Mouse (Mus musculus) midbrain, embryonic 16.5 days (tissue): ENCODE measurements around the gene Olfr380. TPM values are rescaled to one million over a fixed set of nuclear protein-coding genes. Genes with fewer than 3 reads are reported as not detected.

Source experiments
- ATAC-seq: fragments of 200-750 bp; cut with Nextera tagmentation; 2 replicates; pipeline ENCODE4 v1.8.0; 2017; ENCODE audit warnings: moderate TSS enrichment
- H3K27ac ChIP-seq: fragments of 300-500 bp; sonication (generic); 2 replicates; pipeline ENCODE4 v1.5.1; 2014; ENCODE audit warnings: mild to moderate bottlenecking, low read length, mixed read lengths
- H3K27me3 ChIP-seq: fragments of 300-500 bp; sonication (generic); 2 replicates; pipeline ENCODE4 v1.6.1; 2014; ENCODE audit warnings: low read depth, low read length, mixed read lengths; ENCODE audit not compliant: control insufficient read depth, insufficient read depth
- H3K36me3 ChIP-seq: fragments of 300-500 bp; sonication (generic); 2 replicates; pipeline ENCODE4 v1.6.1; 2014; ENCODE audit warnings: mild to moderate bottlenecking, low read length, moderate library complexity, mixed read lengths; ENCODE audit not compliant: control insufficient read depth, insufficient read depth
- H3K4me1 ChIP-seq: fragments of 300-500 bp; sonication (generic); 2 replicates; pipeline ENCODE4 v1.6.1; 2014; ENCODE audit warnings: mild to moderate bottlenecking, low read length, mixed read lengths; ENCODE audit not compliant: control insufficient read depth, insufficient read depth
- H3K4me2 ChIP-seq: fragments of 300-500 bp; sonication (generic); 2 replicates; pipeline ENCODE4 v1.6.1; 2014; ENCODE audit warnings: mild to moderate bottlenecking, low read length, mixed read lengths
- H3K4me3 ChIP-seq: fragments of 300-500 bp; sonication (generic); 2 replicates; pipeline ENCODE4 v1.5.1; 2014; ENCODE audit warnings: low read depth, mild to moderate bottlenecking, low read length, moderate library complexity, mixed read lengths
- H3K9ac ChIP-seq: fragments of 300-500 bp; sonication (generic); 2 replicates; pipeline ENCODE4 v1.6.1; 2014; ENCODE audit warnings: low read depth, low read length, mixed read lengths
- H3K9me3 ChIP-seq: fragments of 300-500 bp; sonication (generic); replicated peaks from 2 replicates; pipeline ENCODE4 v1.6.1; 2014; ENCODE audit warnings: mild to moderate bottlenecking, low read length, mixed read lengths; ENCODE audit not compliant: control insufficient read depth, poor library complexity, severe bottlenecking
- WGBS: fragments of 180-500 bp; shearing (Covaris S2); extraction: QIAGEN DNeasy Blood & Tissue Kit; methylation state at CpG from one replicate; pipeline ENCODE4 v1.1.7; 2014; 5-methylcytosine and 5-hydroxymethylcytosine counted together
- polyA plus RNA-seq: library from polyadenylated mRNA; unstranded; fragments of >200 nt; fragmentation: Nextera tagmentation; extraction: Ambion mirVana; gene quantifications from 2 replicates; pipeline ENCODE4 v1.2.1, GENCODE M21; 2015

Gene Olfr380
- not detected in 2 replicates for polyA plus RNA-seq

DNA sequence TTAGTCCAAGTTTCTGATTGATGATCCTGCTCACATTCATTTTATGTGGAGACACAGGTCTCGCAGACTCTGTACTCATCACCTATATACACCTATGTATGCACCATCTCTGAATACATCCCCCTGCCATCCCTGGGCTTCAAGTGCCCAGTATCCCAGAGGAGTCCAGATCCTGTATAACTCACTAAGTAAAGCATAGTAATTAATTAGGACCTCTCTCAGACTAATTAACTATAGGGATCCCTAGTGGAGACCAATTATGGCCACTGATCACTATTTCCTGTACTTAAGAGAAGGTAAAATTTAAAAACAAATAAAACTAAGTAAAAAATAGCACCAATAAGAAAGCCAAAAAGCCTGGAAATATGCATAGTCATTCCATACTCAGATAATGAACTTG, at the start of gene Olfr380:
TSS of gene Olfr380 (minus strand) at position 101 of the 400 bp plus-strand sequence.
- Histone ChIP-seq H3K4me3 (no peak within 1 kb of the TSS), H3K4me1 (no peaks in the 10 kb centered on the region), H3K27ac (no peak within 1 kb of the TSS), H3K27me3 (no peaks in the 10 kb centered on the region), H3K9me3 (no peaks in the 10 kb centered on the region), H3K36me3 (no peaks in the 10 kb centered on the region), H3K4me2 (no peak within 1 kb of the TSS), H3K9ac (no peak within 1 kb of the TSS)
- WGBS: 82% methylated on average over 1 of the region's 1 CpGs
- no peak for ATAC-seq

DNA sequence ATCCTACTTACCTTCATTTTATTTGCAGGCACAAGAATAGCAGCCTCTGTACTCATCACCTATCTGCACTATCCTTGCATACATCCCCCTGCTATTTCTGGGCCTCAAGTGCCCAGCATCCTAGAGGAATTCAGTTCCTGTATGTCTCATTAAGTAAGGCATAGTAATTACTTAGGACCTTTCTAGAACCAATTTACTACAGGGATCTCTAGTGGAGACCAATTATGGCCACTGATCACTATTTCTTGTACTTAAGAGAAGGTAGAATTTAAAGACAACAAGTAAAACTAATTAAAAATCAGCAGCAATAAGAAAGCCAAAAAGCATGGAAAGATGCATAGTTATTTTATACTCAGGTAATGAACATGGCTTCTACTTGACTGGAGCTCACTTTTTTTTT, 34.2 kb upstream of the Olfr380 start, which contains the start of gene Olfr381:
TSS of gene Olfr381 (minus strand) at position 101 of the 400 bp plus-strand sequence.
- H3K4me3 ChIP-seq: no peak within 1 kb of the TSS
- H3K27ac ChIP-seq: no peak within 1 kb of the TSS
- ATAC-seq: no peak
- no peaks in the 10 kb centered on the region for H3K27me3 ChIP-seq
- no peak within 1 kb of the TSS for H3K9ac ChIP-seq
- H3K9me3 ChIP-seq: no peaks in the 10 kb centered on the region
- no peaks in the 10 kb centered on the region for H3K36me3 ChIP-seq
- no peak within 1 kb of the TSS for H3K4me2 ChIP-seq
- no peaks in the 10 kb centered on the region for H3K4me1 ChIP-seq

DNA sequence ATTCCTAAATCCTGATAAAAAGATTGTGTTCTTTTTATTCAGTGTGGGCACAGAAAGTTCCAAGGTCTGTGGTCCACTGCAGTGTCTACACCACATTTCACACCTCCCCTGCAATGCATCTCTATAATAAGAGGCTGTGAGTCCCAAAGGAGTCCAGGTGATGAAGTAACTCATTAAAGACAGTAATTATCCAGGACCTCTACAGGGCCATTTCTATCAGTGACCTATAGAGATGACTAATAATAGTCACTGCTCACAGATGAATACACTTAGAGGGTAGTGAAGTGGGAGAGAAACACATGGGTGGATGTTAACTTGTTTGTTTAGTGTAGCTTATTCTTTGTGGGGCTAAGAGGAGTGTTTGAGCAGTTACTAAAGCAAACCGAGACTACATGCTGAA, 28.9 kb downstream of the Olfr380 start, which contains the start of gene Olfr378:
TSS of gene Olfr378 (minus strand) at position 101 of the 400 bp plus-strand sequence.
- Histone ChIP-seq H3K4me2 (no peak within 1 kb of the TSS), H3K27ac (no peak within 1 kb of the TSS), H3K4me1 (no peaks in the 10 kb centered on the region), H3K36me3 (no peaks in the 10 kb centered on the region), H3K27me3 (no peaks in the 10 kb centered on the region), H3K9me3 (peaks cover 10% of the 10 kb centered on the region; the same call in 1 of the 2 replicates), H3K9ac (no peak within 1 kb of the TSS), H3K4me3 (no peak within 1 kb of the TSS)
- WGBS: 86% methylated on average over 1 of the region's 1 CpGs
- no peak for ATAC-seq

Other genes starting within 250 kb of the Olfr380 start
- gene Trpv1, start 223.2 kb downstream of the Olfr380 start, polyA plus RNA-seq: 0.20 and 0.38 TPM in 2 replicates
- gene Trpv3, start 190.1 kb downstream of the Olfr380 start, polyA plus RNA-seq: 0.19 and 0.31 TPM in 2 replicates
- gene Aspa, start 127.9 kb downstream of the Olfr380 start, polyA plus RNA-seq: 0.67 and 1.8 TPM in 2 replicates
- not detected in 2 replicates for gene Gm49340, start 127.8 kb downstream of the Olfr380 start, polyA plus RNA-seq
- 0.29 TPM in 1 of 2 replicates, not detected in the other for gene Spata22, start 127.8 kb downstream of the Olfr380 start, polyA plus RNA-seq
- gene Olfr20, start 106.7 kb downstream of the Olfr380 start, polyA plus RNA-seq: not detected in 2 replicates
- not detected in 2 replicates for gene Olfr376, start 86.3 kb downstream of the Olfr380 start, polyA plus RNA-seq
- not detected in 2 replicates for gene Olfr1, start 57.9 kb downstream of the Olfr380 start, polyA plus RNA-seq
- not detected in 2 replicates for gene Olfr378, start 29.0 kb downstream of the Olfr380 start, polyA plus RNA-seq
- not detected in 2 replicates for gene Olfr381, start 34.1 kb upstream of the Olfr380 start, polyA plus RNA-seq
- gene Olfr382, start 59.7 kb upstream of the Olfr380 start, polyA plus RNA-seq: not detected in 2 replicates
- not detected in 2 replicates for gene Olfr385, start 135.5 kb upstream of the Olfr380 start, polyA plus RNA-seq
- gene Olfr384, start 141.1 kb upstream of the Olfr380 start, polyA plus RNA-seq: not detected in 2 replicates
- gene Zfp735, start 231.3 kb upstream of the Olfr380 start, polyA plus RNA-seq: not detected in 2 replicates